Mouse (Mus musculus): ENCODE data around the gene Fggy. TPM values are rescaled to one million over a fixed set of nuclear protein-coding genes. Genes with fewer than 3 reads are reported as not detected.

Gene Fggy
- polyA plus RNA-seq, 1 experiment = 5.7 TPM

DNA sequence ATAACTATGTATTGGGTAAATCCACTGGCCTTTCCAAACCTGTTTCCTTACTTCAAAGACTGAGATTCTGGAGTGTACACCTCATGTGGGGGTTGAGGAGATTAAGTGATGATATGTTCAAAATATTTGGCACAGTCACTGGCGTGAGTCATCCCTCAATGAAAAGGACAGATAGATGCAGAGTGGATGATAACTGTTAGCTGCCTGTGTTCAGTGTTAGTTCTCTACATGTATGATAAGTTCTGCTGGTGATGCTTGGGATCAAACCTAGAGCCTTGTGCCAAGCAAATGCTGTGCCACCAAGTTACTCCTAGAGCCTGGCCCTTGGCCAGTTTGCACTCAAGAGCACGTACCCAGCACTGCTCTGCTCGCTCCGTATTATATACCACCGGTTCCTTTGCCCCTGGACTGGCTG, 304.4 kb downstream of the Fggy start:
- H3K27me3 ChIP-seq (ENCODE audit: control insufficient read depth, insufficient read depth, low read length) = no peaks in the 10 kb centered on the region
- no peaks in the 10 kb centered on the region for H3K36me3 ChIP-seq (ENCODE audit: control insufficient read depth, insufficient read depth, low read length)
- no peak overlapping the region for H3K4me3 ChIP-seq (ENCODE audit: control insufficient read depth, low read depth, low read length)
- H3K4me1 ChIP-seq (ENCODE audit: control insufficient read depth, insufficient read depth, low read length) = no peaks in the 10 kb centered on the region
- no peak for TF ChIP-seq CTCF (IDR thresholded peaks at IDR 0.05; ENCODE audit: control insufficient read depth, insufficient read depth, insufficient replicate concordance, low read depth, low read length)
- TF ChIP-seq POLR2A (IDR thresholded peaks at IDR 0.05; ENCODE audit: control insufficient read depth, low read depth, low read length) = no peak
- H3K27ac ChIP-seq (ENCODE audit: control insufficient read depth, insufficient read depth, low read depth, low read length) = no peak overlapping the region

DNA sequence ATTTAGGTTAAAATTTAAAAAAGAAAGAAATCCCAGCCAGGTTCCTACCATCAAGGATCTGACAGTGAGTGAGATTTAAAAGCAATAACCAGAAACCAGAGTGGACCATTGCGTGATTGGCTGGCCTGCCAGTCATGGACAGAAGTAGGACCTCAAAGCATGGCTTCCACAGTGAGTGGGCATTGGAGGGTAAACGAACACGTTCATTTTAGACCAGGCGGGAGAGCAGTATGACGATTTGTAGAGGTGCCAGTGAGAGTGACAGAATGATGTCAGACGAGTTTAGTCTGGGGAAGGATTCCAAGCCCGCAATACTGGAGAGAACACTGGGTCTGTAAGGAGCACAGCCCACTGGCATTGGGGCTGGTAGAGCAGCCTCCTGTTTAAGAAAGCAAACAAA, 305.0 kb downstream of the Fggy start:
- H3K36me3 ChIP-seq (ENCODE audit: control insufficient read depth, insufficient read depth, low read length) = no peaks in the 10 kb centered on the region
- TF ChIP-seq CTCF (IDR thresholded peaks at IDR 0.05; ENCODE audit: control insufficient read depth, insufficient read depth, insufficient replicate concordance, low read depth, low read length) = no peak
- TF ChIP-seq POLR2A (IDR thresholded peaks at IDR 0.05; ENCODE audit: control insufficient read depth, low read depth, low read length) = no peak
- no peaks in the 10 kb centered on the region for H3K4me1 ChIP-seq (ENCODE audit: control insufficient read depth, insufficient read depth, low read length)
- H3K27me3 ChIP-seq (ENCODE audit: control insufficient read depth, insufficient read depth, low read length) = no peaks in the 10 kb centered on the region
- no peak overlapping the region for H3K4me3 ChIP-seq (ENCODE audit: control insufficient read depth, low read depth, low read length)
- H3K27ac ChIP-seq (ENCODE audit: control insufficient read depth, insufficient read depth, low read depth, low read length) = no peak overlapping the region

DNA sequence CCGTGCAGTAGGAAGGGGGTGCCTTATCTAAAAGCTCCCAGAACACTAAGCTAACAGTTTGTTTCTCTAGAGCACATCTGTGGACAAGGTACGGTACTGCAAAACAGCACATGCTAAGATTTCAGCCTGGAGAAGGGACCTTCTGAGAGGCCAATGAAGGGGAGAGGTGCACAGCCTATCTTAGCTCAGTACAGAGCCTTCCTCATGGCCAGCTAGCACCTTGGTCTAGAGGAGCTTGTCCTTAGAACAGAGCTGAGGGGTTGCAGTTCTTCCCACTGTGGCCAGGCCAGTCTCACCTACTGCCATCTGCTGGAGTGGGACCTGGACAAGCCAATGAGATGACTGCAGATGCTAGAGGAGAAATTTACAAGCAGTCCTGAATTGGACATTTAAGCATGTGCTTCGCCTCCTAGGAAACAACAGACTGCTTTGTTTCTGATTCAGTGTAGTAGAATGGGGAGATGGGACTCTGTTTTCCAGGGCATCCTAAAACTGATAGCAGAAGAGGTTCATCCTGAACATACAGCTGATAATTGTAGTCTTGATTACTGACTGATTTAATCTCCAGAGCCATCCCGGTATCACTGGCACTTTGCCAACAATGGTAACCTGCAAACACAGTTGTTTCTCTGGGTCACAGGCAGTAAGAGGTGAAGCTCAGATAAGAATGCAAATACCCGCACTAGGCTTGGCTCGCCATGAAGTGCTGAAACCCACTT, 305.6 kb downstream of the Fggy start:
- H3K4me3 ChIP-seq (ENCODE audit: control insufficient read depth, low read depth, low read length) = no peak overlapping the region
- no peak overlapping the region for H3K27ac ChIP-seq (ENCODE audit: control insufficient read depth, insufficient read depth, low read depth, low read length)
- TF ChIP-seq CTCF (IDR thresholded peaks at IDR 0.05; ENCODE audit: control insufficient read depth, insufficient read depth, insufficient replicate concordance, low read depth, low read length) = no peak
- no peak for TF ChIP-seq POLR2A (IDR thresholded peaks at IDR 0.05; ENCODE audit: control insufficient read depth, low read depth, low read length)
- H3K4me1 ChIP-seq (ENCODE audit: control insufficient read depth, insufficient read depth, low read length) = no peaks in the 10 kb centered on the region
- H3K36me3 ChIP-seq (ENCODE audit: control insufficient read depth, insufficient read depth, low read length) = no peaks in the 10 kb centered on the region
- H3K27me3 ChIP-seq (ENCODE audit: control insufficient read depth, insufficient read depth, low read length) = no peaks in the 10 kb centered on the region

DNA sequence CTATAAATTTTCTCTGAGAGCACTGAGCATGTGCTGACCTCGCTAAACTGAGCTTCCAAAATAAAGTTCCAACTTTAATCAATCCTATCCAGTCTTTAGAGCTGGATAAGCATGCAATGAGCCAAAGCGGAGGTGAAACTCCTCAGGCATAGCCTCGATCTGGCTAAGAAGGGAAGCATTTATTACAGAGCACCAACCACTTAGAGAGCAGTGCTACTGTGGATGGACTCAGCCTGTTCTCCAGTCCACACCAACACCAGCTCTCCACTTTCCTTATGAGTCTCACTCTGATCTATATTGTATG, 306.1 kb downstream of the Fggy start:
- no peaks in the 10 kb centered on the region for H3K36me3 ChIP-seq (ENCODE audit: control insufficient read depth, insufficient read depth, low read length)
- H3K27ac ChIP-seq (ENCODE audit: control insufficient read depth, insufficient read depth, low read depth, low read length) = no peak overlapping the region
- H3K27me3 ChIP-seq (ENCODE audit: control insufficient read depth, insufficient read depth, low read length) = no peaks in the 10 kb centered on the region
- no peaks in the 10 kb centered on the region for H3K4me1 ChIP-seq (ENCODE audit: control insufficient read depth, insufficient read depth, low read length)
- H3K4me3 ChIP-seq (ENCODE audit: control insufficient read depth, low read depth, low read length) = no peak overlapping the region
- TF ChIP-seq CTCF (IDR thresholded peaks at IDR 0.05; ENCODE audit: control insufficient read depth, insufficient read depth, insufficient replicate concordance, low read depth, low read length) = no peak
- TF ChIP-seq POLR2A (IDR thresholded peaks at IDR 0.05; ENCODE audit: control insufficient read depth, low read depth, low read length) = no peak

DNA sequence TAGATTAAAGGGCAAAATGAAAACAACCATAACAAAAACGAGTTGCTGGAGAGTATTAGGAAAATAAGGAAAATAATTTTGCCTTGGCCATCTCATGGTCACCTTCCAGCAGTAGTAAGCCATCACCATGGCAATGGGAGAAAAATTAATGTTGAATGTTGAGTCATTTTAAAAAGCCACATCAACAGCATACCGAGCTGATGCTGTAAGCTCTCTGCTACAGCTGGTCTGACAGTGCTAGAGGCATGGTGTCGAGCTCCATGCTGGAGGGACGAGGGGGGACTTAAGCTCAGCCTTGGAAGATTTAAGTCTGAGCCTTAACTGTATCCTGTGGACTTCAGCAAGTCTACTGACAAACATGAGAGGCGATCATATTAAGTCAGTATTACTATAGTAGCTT, 307.9 kb downstream of the Fggy start:
- Histone ChIP-seq H3K4me3 (ENCODE audit: control insufficient read depth, low read depth, low read length) (no peak overlapping the region), H3K27me3 (ENCODE audit: control insufficient read depth, insufficient read depth, low read length) (no peaks in the 10 kb centered on the region), H3K27ac (ENCODE audit: control insufficient read depth, insufficient read depth, low read depth, low read length) (no peak overlapping the region), H3K36me3 (ENCODE audit: control insufficient read depth, insufficient read depth, low read length) (no peaks in the 10 kb centered on the region), H3K4me1 (ENCODE audit: control insufficient read depth, insufficient read depth, low read length) (no peaks in the 10 kb centered on the region)
- no peak for TF ChIP-seq POLR2A (IDR thresholded peaks at IDR 0.05; ENCODE audit: control insufficient read depth, low read depth, low read length)
- TF ChIP-seq CTCF (IDR thresholded peaks at IDR 0.05; ENCODE audit: control insufficient read depth, insufficient read depth, insufficient replicate concordance, low read depth, low read length) = no peak

DNA sequence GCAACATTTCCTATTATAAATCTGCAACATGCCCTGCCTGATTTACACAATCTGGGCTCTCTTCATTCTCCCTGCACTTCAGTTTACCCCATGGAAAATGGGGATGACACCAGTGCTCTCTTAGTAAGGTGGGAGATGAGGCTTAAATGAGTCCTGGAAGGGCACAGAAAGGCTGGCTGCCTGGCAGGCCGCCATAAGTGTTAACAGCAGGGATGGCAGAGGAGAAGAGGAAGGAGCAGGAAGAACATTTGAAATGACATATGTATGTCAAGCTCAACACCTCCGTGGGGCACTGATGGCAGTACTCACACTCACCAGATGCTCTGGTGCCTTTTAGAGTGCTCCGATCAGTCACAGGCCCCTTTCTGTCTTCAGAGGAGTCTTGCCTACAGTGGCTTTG, 308.6 kb downstream of the Fggy start:
- Histone ChIP-seq H3K36me3 (ENCODE audit: control insufficient read depth, insufficient read depth, low read length) (no peaks in the 10 kb centered on the region), H3K4me1 (ENCODE audit: control insufficient read depth, insufficient read depth, low read length) (no peaks in the 10 kb centered on the region), H3K4me3 (ENCODE audit: control insufficient read depth, low read depth, low read length) (no peak overlapping the region), H3K27ac (ENCODE audit: control insufficient read depth, insufficient read depth, low read depth, low read length) (no peak overlapping the region), H3K27me3 (ENCODE audit: control insufficient read depth, insufficient read depth, low read length) (no peaks in the 10 kb centered on the region)
- TF ChIP-seq CTCF (IDR thresholded peaks at IDR 0.05; ENCODE audit: control insufficient read depth, insufficient read depth, insufficient replicate concordance, low read depth, low read length) (no peak), POLR2A (IDR thresholded peaks at IDR 0.05; ENCODE audit: control insufficient read depth, low read depth, low read length) (no peak)

DNA sequence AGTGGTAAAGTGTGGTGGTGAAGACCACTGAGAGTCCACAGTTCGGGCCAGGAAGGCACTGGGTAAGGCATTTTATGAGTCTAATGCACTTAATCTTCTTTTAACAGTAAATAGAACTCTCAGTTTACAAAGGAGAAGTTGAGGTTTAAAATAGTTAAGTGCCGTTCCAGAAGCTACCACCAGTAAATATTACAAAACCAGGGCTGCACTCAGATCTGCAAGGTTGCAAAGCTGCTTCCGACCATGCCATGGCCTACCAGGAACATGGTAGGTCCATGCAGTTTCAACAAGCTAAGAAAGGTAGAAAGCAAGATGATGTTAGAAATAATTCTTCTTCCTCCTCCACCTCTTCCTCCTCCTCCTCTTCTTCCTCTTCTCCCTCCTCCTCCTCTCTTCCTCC, 309.8 kb downstream of the Fggy start:
- H3K27me3 ChIP-seq (ENCODE audit: control insufficient read depth, insufficient read depth, low read length) = no peaks in the 10 kb centered on the region
- H3K36me3 ChIP-seq (ENCODE audit: control insufficient read depth, insufficient read depth, low read length) = no peaks in the 10 kb centered on the region
- no peak for TF ChIP-seq CTCF (IDR thresholded peaks at IDR 0.05; ENCODE audit: control insufficient read depth, insufficient read depth, insufficient replicate concordance, low read depth, low read length)
- TF ChIP-seq POLR2A (IDR thresholded peaks at IDR 0.05; ENCODE audit: control insufficient read depth, low read depth, low read length) = no peak
- no peaks in the 10 kb centered on the region for H3K4me1 ChIP-seq (ENCODE audit: control insufficient read depth, insufficient read depth, low read length)
- H3K4me3 ChIP-seq (ENCODE audit: control insufficient read depth, low read depth, low read length) = no peak overlapping the region; the same call in 1 of the 2 replicates
- no peak overlapping the region for H3K27ac ChIP-seq (ENCODE audit: control insufficient read depth, insufficient read depth, low read depth, low read length)

DNA sequence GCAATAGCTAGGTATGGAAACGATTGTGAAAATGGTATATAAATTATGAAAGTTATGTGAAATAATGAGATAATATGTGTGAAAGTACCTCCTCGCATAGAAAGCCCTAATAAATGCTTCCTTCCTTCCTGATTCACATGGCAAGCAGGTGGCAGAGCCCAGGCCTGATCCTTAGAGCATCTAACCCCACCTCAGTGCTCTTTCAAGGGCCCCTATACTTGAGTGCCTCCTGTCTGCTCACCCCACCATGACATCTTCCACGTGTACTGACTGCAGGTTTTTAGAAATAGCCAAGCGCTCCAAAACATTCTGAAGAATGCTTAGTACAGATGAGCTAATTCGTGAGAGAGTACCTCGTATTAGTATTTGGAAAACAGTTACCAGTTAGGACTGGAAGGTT, 311.0 kb downstream of the Fggy start:
- Histone ChIP-seq H3K36me3 (ENCODE audit: control insufficient read depth, insufficient read depth, low read length) (no peaks in the 10 kb centered on the region), H3K27ac (ENCODE audit: control insufficient read depth, insufficient read depth, low read depth, low read length) (no peak overlapping the region), H3K27me3 (ENCODE audit: control insufficient read depth, insufficient read depth, low read length) (no peaks in the 10 kb centered on the region), H3K4me1 (ENCODE audit: control insufficient read depth, insufficient read depth, low read length) (no peaks in the 10 kb centered on the region), H3K4me3 (ENCODE audit: control insufficient read depth, low read depth, low read length) (no peak overlapping the region)
- no peak for TF ChIP-seq POLR2A (IDR thresholded peaks at IDR 0.05; ENCODE audit: control insufficient read depth, low read depth, low read length)
- no peak for TF ChIP-seq CTCF (IDR thresholded peaks at IDR 0.05; ENCODE audit: control insufficient read depth, insufficient read depth, insufficient replicate concordance, low read depth, low read length)
